Mouse (Mus musculus) forebrain, embryonic 14.5 days (tissue): Measurements from ENCODE around the gene Hnrnpa3. TPM values are rescaled to one million over a fixed set of nuclear protein-coding genes. Genes with fewer than 3 reads are reported as not detected.
"Not testable (repeated sequence)": the region's sequence is repeated elsewhere in the genome, so short reads cannot be mapped to it uniquely, and the experiment has no call there.

Experiments used
- ATAC-seq: fragments of 200-750 bp; cut with Nextera tagmentation; 2 replicates; pipeline ENCODE4 v1.8.0; 2017; ENCODE audit warnings: mild to moderate bottlenecking, moderate library complexity
- DNase-seq: peaks from one replicate; pipeline ENCODE4 v3.0.0-alpha.2; 2015; ENCODE audit warnings: low spot score
- H3K27ac ChIP-seq: fragments of 300-500 bp; sonication (generic); 2 replicates; pipeline ENCODE4 v1.5.1; 2014; ENCODE audit warnings: low read depth, mild to moderate bottlenecking, control low read depth, low read length, moderate library complexity
- H3K27me3 ChIP-seq: fragments of 300-500 bp; sonication (generic); replicated peaks from 2 replicates; pipeline ENCODE4 v1.6.1; 2014; ENCODE audit warnings: low read length, control low read depth, mixed read lengths; ENCODE audit not compliant: control insufficient read depth, insufficient read depth
- H3K36me3 ChIP-seq: fragments of 300-500 bp; sonication (generic); 2 replicates; pipeline ENCODE4 v1.6.1; 2014; ENCODE audit warnings: low read length, control low read depth; ENCODE audit not compliant: control insufficient read depth, insufficient read depth
- H3K4me1 ChIP-seq: fragments of 300-500 bp; sonication (generic); 2 replicates; pipeline ENCODE4 v1.6.1; 2014; ENCODE audit warnings: antibody characterized with exemption, low read length, control low read depth; ENCODE audit not compliant: control insufficient read depth, insufficient read depth
- H3K4me2 ChIP-seq: fragments of 300-500 bp; sonication (generic); 2 replicates; pipeline ENCODE4 v1.6.1; 2014; ENCODE audit warnings: mild to moderate bottlenecking, control low read depth, low read length
- H3K4me3 ChIP-seq: fragments of 300-500 bp; sonication (generic); 2 replicates; pipeline ENCODE4 v1.5.1; 2014; ENCODE audit warnings: low read depth, low read length, control low read depth
- H3K9ac ChIP-seq: fragments of 300-500 bp; sonication (generic); 2 replicates; pipeline ENCODE4 v1.6.1; 2014; ENCODE audit warnings: mild to moderate bottlenecking, low read length, control low read depth, moderate library complexity
- H3K9me3 ChIP-seq: fragments of 300-500 bp; sonication (generic); replicated peaks from 2 replicates; pipeline ENCODE4 v1.6.1; 2016; ENCODE audit warnings: low read length, control low read depth, mixed read lengths; ENCODE audit not compliant: control insufficient read depth
- WGBS: fragments of 180-500 bp; shearing (Covaris S2); extraction: QIAGEN DNeasy Blood & Tissue Kit; methylation state at CpG from one replicate; pipeline ENCODE4 v1.1.7; 2014; 5-methylcytosine and 5-hydroxymethylcytosine counted together
- polyA plus RNA-seq: library from polyadenylated mRNA; unstranded; fragments of >200 nt; fragmentation: Nextera tagmentation; extraction: Ambion mirVana; gene quantifications from 2 replicates; pipeline ENCODE4 v1.2.1, GENCODE M21; 2014

Gene Hnrnpa3
- 182 and 209 TPM in 2 replicates for polyA plus RNA-seq

DNA sequence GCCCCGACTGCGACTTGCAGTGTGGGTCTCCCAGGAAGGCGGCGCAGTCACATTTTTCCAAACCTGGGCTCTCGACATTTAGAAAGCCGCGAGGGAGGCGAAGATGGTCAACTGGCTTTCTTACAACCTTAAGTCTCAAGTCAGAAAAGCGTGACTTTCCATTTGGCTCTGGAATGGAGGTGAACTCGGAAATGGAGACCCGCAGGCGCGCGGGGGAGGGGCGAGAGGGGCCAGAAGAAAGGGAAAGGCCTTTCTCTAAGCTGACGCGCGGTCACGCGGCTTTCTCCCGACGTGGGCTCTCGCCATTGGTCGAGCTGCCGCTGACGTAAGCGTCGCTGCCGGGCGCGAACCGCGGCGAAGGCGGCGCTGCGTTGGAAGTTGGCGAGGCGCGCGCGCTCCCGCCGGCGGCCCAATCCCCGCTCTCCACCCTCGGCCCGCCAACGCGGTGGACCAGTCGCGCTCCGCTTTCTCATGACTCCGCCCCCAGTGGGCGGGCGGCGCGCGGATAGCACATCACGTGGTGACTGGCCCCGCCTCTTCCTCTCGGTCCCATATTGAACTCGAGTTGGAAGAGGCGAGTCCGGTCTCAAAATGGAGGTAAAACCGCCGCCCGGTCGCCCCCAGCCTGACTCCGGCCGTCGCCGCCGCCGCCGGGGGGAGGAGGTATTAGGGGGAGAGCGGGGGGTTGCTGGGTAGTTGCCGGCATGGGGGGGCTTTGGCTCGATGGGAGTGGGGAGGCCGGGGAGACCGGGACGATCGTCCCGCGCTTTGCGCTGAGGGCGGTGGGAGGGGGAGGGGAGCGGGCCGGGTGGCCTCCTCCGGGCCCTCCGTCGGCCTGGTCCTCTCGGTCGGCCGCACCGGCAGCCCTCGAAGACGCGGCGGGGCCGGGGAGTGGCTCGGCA, at the start of gene Hnrnpa3:
Gene Hnrnpa3 (plus strand): TSS at position 535 of the 902 bp plus-strand sequence.
- H3K27ac ChIP-seq: peak within 1 kb of the TSS; percentile 99
- ATAC-seq: peak; percentile 96
- peak; percentile 100 for DNase-seq
- peaks cover 18% of the 10 kb centered on the region for H3K36me3 ChIP-seq
- under 1% methylated on average over 99 of the region's 102 CpGs for WGBS
- no peaks in the 10 kb centered on the region for H3K9me3 ChIP-seq
- peak within 1 kb of the TSS; percentile 93 for H3K4me3 ChIP-seq
- H3K27me3 ChIP-seq: no peaks in the 10 kb centered on the region
- peaks cover 14% of the 10 kb centered on the region for H3K4me1 ChIP-seq
- H3K9ac ChIP-seq: peak within 1 kb of the TSS; percentile 97
- peak within 1 kb of the TSS; percentile 88 for H3K4me2 ChIP-seq

DNA sequence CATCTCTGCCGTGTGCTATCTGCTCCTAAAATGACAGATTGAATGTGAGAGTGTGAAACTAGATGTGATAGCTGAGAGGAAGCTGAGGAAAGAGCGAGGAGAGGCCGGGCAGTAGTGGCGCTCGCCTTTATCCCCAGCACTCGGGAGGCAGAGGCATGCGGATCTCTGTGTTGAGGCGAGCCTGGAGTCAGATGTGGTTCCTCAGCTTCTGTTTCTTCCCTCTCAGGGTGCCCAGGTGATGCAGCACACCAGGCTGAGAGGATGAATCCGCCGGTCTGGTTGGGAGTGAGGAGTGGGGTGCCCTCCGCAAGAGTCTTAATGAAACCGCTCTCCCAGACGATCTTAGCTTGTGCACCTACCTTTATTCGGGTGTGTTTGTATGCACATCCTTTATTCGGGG, 49.1 kb upstream of the Hnrnpa3 start:
- H3K9ac ChIP-seq: peak overlapping the region; percentile 45; the same call in 1 of the 2 replicates
- H3K9me3 ChIP-seq: no peaks in the 10 kb centered on the region
- DNase-seq: no peak

DNA sequence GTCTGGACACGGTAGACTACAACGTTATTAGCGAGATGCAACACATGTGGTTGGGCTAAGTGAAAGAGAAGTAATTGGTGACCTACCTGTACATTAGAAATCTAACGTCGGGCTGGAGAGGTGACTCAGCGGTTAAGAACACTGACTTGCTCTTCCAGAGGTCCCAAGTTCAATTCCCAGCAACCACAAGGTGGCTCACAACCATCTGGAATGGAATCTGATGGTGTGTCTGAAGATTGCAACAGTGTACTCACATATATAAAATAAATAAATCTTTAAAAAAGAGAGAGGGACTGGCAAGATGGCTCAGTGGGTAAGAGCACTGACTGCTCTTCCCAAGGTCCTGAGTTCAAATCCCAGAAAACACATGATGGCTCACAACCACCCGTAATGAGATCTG, 48.5 kb upstream of the Hnrnpa3 start:
- not testable (repeated sequence) for H3K9ac ChIP-seq, H3K36me3 ChIP-seq, H3K27ac ChIP-seq, H3K27me3 ChIP-seq, H3K4me2 ChIP-seq, ATAC-seq, H3K9me3 ChIP-seq, DNase-seq, H3K4me3 ChIP-seq
- WGBS: 88% methylated on average over 7 of the region's 7 CpGs
- peaks cover 13% of the 10 kb centered on the region; the same call in 1 of the 2 replicates for H3K4me1 ChIP-seq

More for the DNA sequence above, 49.1 kb upstream of the Hnrnpa3 start:
- H3K27ac ChIP-seq: no peak overlapping the region
- H3K27me3 ChIP-seq: 0 out of 2 replicates have a peak, but pooled peaks cover 4% of the 10 kb centered on the region
- H3K4me2 ChIP-seq: peak overlapping the region; percentile 53
- H3K4me1 ChIP-seq: peaks cover 13% of the 10 kb centered on the region; the same call in 1 of the 2 replicates
- H3K4me3 ChIP-seq: no peak overlapping the region
- no peaks in the 10 kb centered on the region for H3K36me3 ChIP-seq
- peak; percentile 1; the same call in 1 of the 2 replicates for ATAC-seq
- 64% methylated on average over 15 of the region's 15 CpGs for WGBS

DNA sequence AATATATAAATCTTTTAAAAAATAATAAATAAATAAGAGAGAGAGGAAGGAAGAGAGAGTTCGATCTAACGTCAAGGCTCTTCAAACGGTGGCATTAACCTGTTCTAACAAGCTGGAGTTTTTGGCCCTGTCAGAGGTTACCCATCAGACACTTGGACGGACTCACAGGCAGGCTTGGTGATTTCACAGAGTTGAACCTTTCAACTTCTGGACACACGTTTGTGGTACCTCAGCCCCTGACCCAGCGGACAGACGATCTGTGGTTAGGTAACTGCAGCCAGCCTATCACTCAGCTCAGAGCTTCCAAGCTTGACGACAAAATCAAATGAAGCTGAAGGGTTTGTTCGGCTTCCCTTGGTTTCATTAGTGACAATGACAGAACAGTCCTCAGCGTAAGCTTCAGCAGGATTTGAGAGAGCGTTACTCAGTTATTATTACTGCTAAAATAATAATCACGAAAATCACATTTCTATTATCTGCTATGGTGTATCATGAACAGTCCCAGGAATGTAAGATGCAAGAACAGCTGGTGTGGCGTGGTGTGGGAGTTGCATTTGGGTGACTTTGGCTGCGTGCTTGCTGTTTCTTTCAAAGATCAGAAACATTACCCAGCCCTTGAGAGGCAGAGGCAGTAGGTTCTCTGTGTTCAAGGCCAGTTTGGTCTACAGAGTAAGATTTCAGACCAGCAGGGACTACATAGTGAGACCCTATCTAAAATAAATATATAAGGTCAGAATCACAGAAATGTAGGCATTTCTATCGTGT, 47.8 kb upstream of the Hnrnpa3 start:
- Histone ChIP-seq H3K4me1 (peaks cover 13% of the 10 kb centered on the region; the same call in 1 of the 2 replicates), H3K27ac (no peak overlapping the region), H3K9ac (no peak overlapping the region), H3K4me3 (no peak overlapping the region), H3K4me2 (no peak overlapping the region), H3K27me3 (0 out of 2 replicates have a peak, but pooled peaks cover 4% of the 10 kb centered on the region), H3K9me3 (no peaks in the 10 kb centered on the region), H3K36me3 (no peaks in the 10 kb centered on the region)
- DNase-seq (no peak), ATAC-seq (no peak)
- 88% methylated on average over 15 of the region's 15 CpGs for WGBS

DNA sequence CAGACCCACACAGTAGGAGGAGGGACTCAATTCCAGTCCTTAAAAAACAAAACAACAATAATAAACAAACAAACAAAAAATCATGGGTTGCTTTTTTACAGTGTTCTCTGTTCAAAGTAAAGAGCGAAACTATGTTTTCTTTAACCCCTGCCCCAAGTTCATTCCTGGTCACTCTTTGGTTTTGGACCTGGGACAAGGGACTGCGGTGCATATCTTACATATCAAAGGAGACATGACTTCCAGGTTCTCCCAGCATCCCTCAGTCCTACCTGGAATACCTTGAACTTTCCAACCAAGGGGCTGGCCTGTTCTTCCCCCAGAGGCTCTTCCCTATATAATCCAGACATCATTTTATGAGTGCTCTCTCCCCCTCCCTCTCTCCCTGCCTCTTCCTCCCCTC, 47.1 kb upstream of the Hnrnpa3 start:
- ATAC-seq: no peak
- no peaks in the 10 kb centered on the region for H3K36me3 ChIP-seq

DNA sequence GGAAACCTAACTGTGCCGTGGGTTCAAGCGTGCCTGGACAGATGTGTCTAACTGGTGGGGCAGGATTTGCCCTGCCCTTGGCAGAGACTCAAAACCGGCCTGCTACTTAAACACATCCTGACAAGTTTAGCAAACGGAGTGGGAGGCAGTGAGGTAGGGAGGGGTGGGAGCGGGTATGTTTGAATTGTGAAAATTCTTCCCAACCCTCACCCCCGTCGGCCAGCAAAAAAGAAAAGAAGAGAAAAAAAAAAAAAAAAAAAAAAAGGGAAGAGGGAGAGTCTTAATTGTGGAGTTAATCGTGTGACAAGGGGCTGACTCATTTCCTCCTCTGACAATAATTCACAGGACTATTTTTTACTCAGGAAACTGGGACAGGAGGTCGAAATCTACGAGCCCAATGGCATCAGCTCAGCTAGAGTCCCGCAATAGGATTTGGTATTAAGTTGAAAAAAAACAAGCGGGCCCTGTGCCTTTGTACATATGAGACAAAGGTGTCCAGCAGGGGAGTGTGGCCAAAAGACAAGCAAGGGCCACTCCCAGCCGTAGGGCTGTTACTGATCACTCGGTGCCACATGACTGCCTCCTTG, 46.0 kb upstream of the Hnrnpa3 start:
- no peak overlapping the region for H3K4me2 ChIP-seq
- peaks cover 13% of the 10 kb centered on the region; the same call in 1 of the 2 replicates for H3K4me1 ChIP-seq
- no peaks in the 10 kb centered on the region for H3K36me3 ChIP-seq
- H3K9me3 ChIP-seq: no peaks in the 10 kb centered on the region
- WGBS: 7% methylated on average over 14 of the region's 14 CpGs
- no peak overlapping the region for H3K27ac ChIP-seq
- H3K4me3 ChIP-seq: no peak overlapping the region
- H3K9ac ChIP-seq: 0 out of 2 replicates have a peak overlapping the region, but pooled peaks have one; percentile 13
- ATAC-seq: no peak
- H3K27me3 ChIP-seq: 0 out of 2 replicates have a peak, but pooled peaks cover 4% of the 10 kb centered on the region
- DNase-seq: no peak

More for the DNA sequence above, 47.1 kb upstream of the Hnrnpa3 start:
- H3K27me3 ChIP-seq: 0 out of 2 replicates have a peak, but pooled peaks cover 4% of the 10 kb centered on the region
- H3K4me1 ChIP-seq: peaks cover 13% of the 10 kb centered on the region; the same call in 1 of the 2 replicates
- no peak overlapping the region for H3K4me3 ChIP-seq
- no peak overlapping the region for H3K4me2 ChIP-seq
- WGBS: 86% methylated on average over 2 of the region's 2 CpGs
- no peak for DNase-seq
- no peaks in the 10 kb centered on the region for H3K9me3 ChIP-seq
- H3K27ac ChIP-seq: no peak overlapping the region
- H3K9ac ChIP-seq: no peak overlapping the region

DNA sequence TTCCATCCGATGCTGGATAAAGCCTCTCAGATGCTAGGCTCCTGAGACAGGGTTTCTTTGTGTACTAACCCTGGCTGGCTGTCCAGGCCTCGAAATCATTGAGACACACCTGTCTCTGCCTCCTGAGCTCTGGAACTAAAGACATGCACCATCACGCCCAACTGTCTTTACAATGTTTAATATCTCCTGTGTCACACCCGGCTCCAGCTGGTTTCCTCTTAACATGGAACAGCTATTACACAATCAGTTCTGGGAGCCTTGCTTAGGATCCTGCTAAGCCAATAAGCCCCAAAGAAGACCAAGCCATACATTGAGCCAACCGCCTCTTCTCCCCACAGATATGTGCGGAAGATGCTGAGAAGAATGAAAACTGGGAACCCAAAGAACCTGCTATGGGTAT, 44.5 kb upstream of the Hnrnpa3 start:
- Histone ChIP-seq H3K27ac (no peak overlapping the region), H3K36me3 (no peaks in the 10 kb centered on the region), H3K27me3 (0 out of 2 replicates have a peak, but pooled peaks cover 4% of the 10 kb centered on the region), H3K4me3 (no peak overlapping the region), H3K4me1 (peaks cover 7% of the 10 kb centered on the region; the same call in 1 of the 2 replicates), H3K4me2 (no peak overlapping the region), H3K9ac (no peak overlapping the region), H3K9me3 (no peaks in the 10 kb centered on the region)
- no peak for ATAC-seq
- DNase-seq: no peak
- WGBS: 91% methylated on average over 6 of the region's 6 CpGs

DNA sequence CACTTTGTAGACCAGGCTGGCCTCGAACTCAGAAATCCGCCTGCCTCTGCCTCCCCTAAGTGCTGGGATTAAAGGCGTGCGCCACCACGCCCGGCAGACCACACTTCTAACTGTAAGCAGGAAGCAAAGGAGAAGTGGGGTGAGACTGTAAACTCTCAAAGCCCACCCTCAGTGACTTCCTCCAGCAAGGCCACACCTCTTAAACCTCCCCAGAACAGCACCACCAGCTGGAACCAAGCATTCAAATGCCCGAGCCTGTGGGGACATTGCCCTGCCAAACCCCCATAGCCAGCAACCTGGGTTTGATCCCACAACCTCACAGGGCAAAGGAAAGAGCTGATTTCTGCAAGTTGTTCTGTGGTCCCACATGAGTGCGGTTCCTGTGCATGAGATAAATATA, 42.1 kb upstream of the Hnrnpa3 start:
- Histone ChIP-seq H3K4me3 (no peak overlapping the region), H3K9me3 (no peaks in the 10 kb centered on the region), H3K27me3 (no peaks in the 10 kb centered on the region), H3K27ac (no peak overlapping the region), H3K4me2 (no peak overlapping the region), H3K4me1 (peaks cover 6% of the 10 kb centered on the region; the same call in 1 of the 2 replicates), H3K36me3 (no peaks in the 10 kb centered on the region), H3K9ac (no peak overlapping the region)
- 98% methylated on average over 8 of the region's 8 CpGs for WGBS
- ATAC-seq (no peak), DNase-seq (no peak)
